Mouse (Mus musculus) forebrain, embryonic 15.5 days (tissue): ENCODE data around the gene Magi2. TPM values are rescaled to one million over a fixed set of nuclear protein-coding genes. Genes with fewer than 3 reads are reported as not detected.
"Not testable (repeated sequence)": the region's sequence is repeated elsewhere in the genome, so short reads cannot be mapped to it uniquely, and the experiment has no call there.

Source experiments
- ATAC-seq: fragments of 200-750 bp; cut with Nextera tagmentation; replicated peaks from 2 replicates; pipeline ENCODE4 v1.8.0; 2017; ENCODE audit warnings: mild to moderate bottlenecking, moderate TSS enrichment, moderate library complexity
- H3K27ac ChIP-seq: fragments of 300-500 bp; sonication (generic); replicated peaks from 2 replicates; pipeline ENCODE4 v1.5.1; 2015; ENCODE audit warnings: mild to moderate bottlenecking, inconsistent platforms
- H3K27me3 ChIP-seq: fragments of 300-500 bp; sonication (generic); 2 replicates; pipeline ENCODE4 v1.6.1; 2015; ENCODE audit warnings: inconsistent platforms
- H3K36me3 ChIP-seq: fragments of 300-500 bp; sonication (generic); 2 replicates; pipeline ENCODE4 v1.6.1; 2015; ENCODE audit warnings: mild to moderate bottlenecking, inconsistent platforms
- H3K4me1 ChIP-seq: fragments of 300-500 bp; sonication (generic); 2 replicates; pipeline ENCODE4 v1.6.1; 2015; ENCODE audit warnings: inconsistent platforms
- H3K4me2 ChIP-seq: fragments of 300-500 bp; sonication (generic); replicated peaks from 2 replicates; pipeline ENCODE4 v1.6.1; 2015; ENCODE audit warnings: mild to moderate bottlenecking, inconsistent platforms
- H3K4me3 ChIP-seq: fragments of 300-500 bp; sonication (generic); 2 replicates; pipeline ENCODE4 v1.5.1; 2015; ENCODE audit warnings: mild to moderate bottlenecking, inconsistent platforms
- H3K9ac ChIP-seq: fragments of 300-500 bp; sonication (generic); replicated peaks from 2 replicates; pipeline ENCODE4 v1.6.1; 2015; ENCODE audit warnings: mild to moderate bottlenecking, inconsistent platforms
- H3K9me3 ChIP-seq: fragments of 300-500 bp; sonication (generic); 2 replicates; pipeline ENCODE4 v1.6.1; 2016; ENCODE audit warnings: inconsistent platforms
- WGBS: fragments of 180-500 bp; shearing (Covaris S2); methylation state at CpG from one replicate; pipeline ENCODE4 v1.1.7; 2015; ENCODE audit warnings: mixed read lengths; 5-methylcytosine and 5-hydroxymethylcytosine counted together
- polyA plus RNA-seq: library from polyadenylated mRNA; unstranded; fragments of >200 nt; fragmentation: Nextera tagmentation; extraction: Ambion mirVana; gene quantifications from 2 replicates; pipeline ENCODE4 v1.2.1, GENCODE M21; 2015

The Magi2 gene
- polyA plus RNA-seq, 1 experiment from 2014 or later = 27.2 TPM

GRCm38 (mm10) chr5:20509606-20510005 lies 1282.8 kb downstream of the Magi2 start:
- Histone ChIP-seq H3K4me2 (no peak overlapping the region), H3K9me3 (no peaks in the 10 kb centered on the region), H3K36me3 (no peaks in the 10 kb centered on the region), H3K9ac (no peak overlapping the region), H3K27ac (peak overlapping the region; percentile 7; the same call in 1 of the 2 replicates), H3K4me3 (no peak overlapping the region), H3K4me1 (0 out of 2 replicates have a peak, but pooled peaks cover 4% of the 10 kb centered on the region), H3K27me3 (no peaks in the 10 kb centered on the region)
- no peak for ATAC-seq
- 28% methylated on average over 6 of the region's 6 CpGs for WGBS

GRCm38 (mm10) chr5:20512377-20513126 lies 1285.7 kb downstream of the Magi2 start:
- H3K27me3 ChIP-seq = no peaks in the 10 kb centered on the region
- H3K9ac ChIP-seq = no peak overlapping the region
- H3K4me2 ChIP-seq = no peak overlapping the region
- no peak for ATAC-seq
- WGBS = 73% methylated on average over 16 of the region's 16 CpGs
- H3K9me3 ChIP-seq = no peaks in the 10 kb centered on the region
- no peak overlapping the region for H3K27ac ChIP-seq
- H3K4me3 ChIP-seq = no peak overlapping the region
- no peaks in the 10 kb centered on the region for H3K36me3 ChIP-seq
- H3K4me1 ChIP-seq = 0 out of 2 replicates have a peak, but pooled peaks cover 4% of the 10 kb centered on the region

GRCm38 (mm10) chr5:20521639-20522038 lies 1294.8 kb downstream of the Magi2 start:
- Histone ChIP-seq H3K4me1 (peaks cover 4% of the 10 kb centered on the region), H3K27ac (peak overlapping the region; percentile 3; the same call in 1 of the 2 replicates)

GRCm38 (mm10) chr5:20522047-20522446 lies 1295.2 kb downstream of the Magi2 start:
- Histone ChIP-seq H3K27me3 (no peaks in the 10 kb centered on the region), H3K27ac (peak overlapping the region; percentile 3; the same call in 1 of the 2 replicates), H3K4me3 (no peak overlapping the region), H3K4me1 (peaks cover 4% of the 10 kb centered on the region), H3K9me3 (no peaks in the 10 kb centered on the region), H3K4me2 (no peak overlapping the region), H3K36me3 (no peaks in the 10 kb centered on the region), H3K9ac (no peak overlapping the region)
- ATAC-seq = peak; percentile 47; the same call in 1 of the 2 replicates
- WGBS = 99% methylated on average over 13 of the region's 13 CpGs

More at GRCm38 (mm10) chr5:20521639-20522038, 1294.8 kb downstream of the Magi2 start:
- 61% methylated on average over 9 of the region's 9 CpGs for WGBS
- Histone ChIP-seq H3K4me2 (no peak overlapping the region), H3K9me3 (no peaks in the 10 kb centered on the region), H3K27me3 (no peaks in the 10 kb centered on the region), H3K4me3 (no peak overlapping the region), H3K9ac (no peak overlapping the region), H3K36me3 (no peaks in the 10 kb centered on the region)
- peak; percentile 63 for ATAC-seq

GRCm38 (mm10) chr5:20523776-20524175 lies 1296.9 kb downstream of the Magi2 start:
- Histone ChIP-seq H3K9ac (no peak overlapping the region), H3K4me1 (peaks cover 4% of the 10 kb centered on the region), H3K27ac (no peak overlapping the region), H3K27me3 (no peaks in the 10 kb centered on the region), H3K4me3 (no peak overlapping the region), H3K4me2 (no peak overlapping the region), H3K36me3 (no peaks in the 10 kb centered on the region), H3K9me3 (no peaks in the 10 kb centered on the region)
- ATAC-seq = no peak

GRCm38 (mm10) chr5:20526588-20526987 lies 1299.8 kb downstream of the Magi2 start:
- H3K9ac ChIP-seq, H3K27me3 ChIP-seq, H3K4me3 ChIP-seq, ATAC-seq, H3K9me3 ChIP-seq, H3K4me1 ChIP-seq, H3K36me3 ChIP-seq, H3K4me2 ChIP-seq: not testable (repeated sequence)
- 0 out of 2 replicates have a peak overlapping the region, but pooled peaks have one; percentile 5 for H3K27ac ChIP-seq
- 75% methylated on average over 3 of the region's 4 CpGs for WGBS

- no peak for ATAC-seq
- H3K27ac ChIP-seq = no peak overlapping the region
- WGBS = 63% methylated on average over 3 of the region's 3 CpGs
These were observed 1309.7 kb downstream of the Magi2 start for GRCm38 (mm10) chr5:20536544-20536943.

GRCm38 (mm10) chr5:20537369-20538022 lies 1310.7 kb downstream of the Magi2 start:
- Histone ChIP-seq H3K9me3 (no peaks in the 10 kb centered on the region), H3K4me1 (no peaks in the 10 kb centered on the region), H3K36me3 (no peaks in the 10 kb centered on the region), H3K4me3 (no peak overlapping the region), H3K9ac (no peak overlapping the region), H3K27ac (no peak overlapping the region), H3K4me2 (no peak overlapping the region), H3K27me3 (no peaks in the 10 kb centered on the region)
- ATAC-seq = no peak
- 64% methylated on average over 8 of the region's 8 CpGs for WGBS

More at GRCm38 (mm10) chr5:20536544-20536943, 1309.7 kb downstream of the Magi2 start:
- no peaks in the 10 kb centered on the region for H3K4me1 ChIP-seq
- no peaks in the 10 kb centered on the region for H3K36me3 ChIP-seq
- no peak overlapping the region for H3K4me3 ChIP-seq
- H3K27me3 ChIP-seq = no peaks in the 10 kb centered on the region
- no peak overlapping the region for H3K9ac ChIP-seq
- no peak overlapping the region for H3K4me2 ChIP-seq
- H3K9me3 ChIP-seq = no peaks in the 10 kb centered on the region

- no peak overlapping the region for H3K27ac ChIP-seq
- WGBS = 39% methylated on average over 5 of the region's 5 CpGs
- no peaks in the 10 kb centered on the region for H3K36me3 ChIP-seq
- no peaks in the 10 kb centered on the region for H3K4me1 ChIP-seq
- H3K4me2 ChIP-seq = no peak overlapping the region
- ATAC-seq = no peak
- no peak overlapping the region for H3K4me3 ChIP-seq
- no peak overlapping the region for H3K9ac ChIP-seq
- H3K27me3 ChIP-seq = no peaks in the 10 kb centered on the region
- no peaks in the 10 kb centered on the region for H3K9me3 ChIP-seq
These were observed 1317.5 kb downstream of the Magi2 start for GRCm38 (mm10) chr5:20544374-20544773.

GRCm38 (mm10) chr5:20559378-20559777 lies 1332.5 kb downstream of the Magi2 start:
- Histone ChIP-seq H3K27ac (no peak overlapping the region), H3K9ac (no peak overlapping the region), H3K4me1 (no peaks in the 10 kb centered on the region), H3K27me3 (no peaks in the 10 kb centered on the region), H3K4me2 (no peak overlapping the region), H3K9me3 (no peaks in the 10 kb centered on the region), H3K36me3 (0 out of 2 replicates have a peak, but pooled peaks cover 3% of the 10 kb centered on the region), H3K4me3 (no peak overlapping the region)
- no peak for ATAC-seq
- 72% methylated on average over 2 of the region's 2 CpGs for WGBS

GRCm38 (mm10) chr5:20559821-20560220 lies 1333.0 kb downstream of the Magi2 start:
- Histone ChIP-seq H3K27ac (no peak overlapping the region), H3K4me3 (no peak overlapping the region), H3K9me3 (no peaks in the 10 kb centered on the region), H3K36me3 (0 out of 2 replicates have a peak, but pooled peaks cover 3% of the 10 kb centered on the region), H3K27me3 (no peaks in the 10 kb centered on the region), H3K4me1 (no peaks in the 10 kb centered on the region), H3K9ac (no peak overlapping the region), H3K4me2 (no peak overlapping the region)
- no peak; the same call in 1 of the 2 replicates for ATAC-seq
- WGBS = 42% methylated on average over 4 of the region's 4 CpGs

GRCm38 (mm10) chr5:20568421-20568820 lies 1341.6 kb downstream of the Magi2 start:
- no peak overlapping the region for H3K27ac ChIP-seq
- H3K4me2 ChIP-seq = no peak overlapping the region
- ATAC-seq = no peak
- H3K4me3 ChIP-seq = no peak overlapping the region
- H3K27me3 ChIP-seq = no peaks in the 10 kb centered on the region
- H3K9ac ChIP-seq = no peak overlapping the region
- peaks cover 8% of the 10 kb centered on the region; the same call in 1 of the 2 replicates for H3K36me3 ChIP-seq
- WGBS = 93% methylated on average over 6 of the region's 6 CpGs
- no peaks in the 10 kb centered on the region for H3K9me3 ChIP-seq
- H3K4me1 ChIP-seq = no peaks in the 10 kb centered on the region
